Comparison of ENCODE assay signal across 25 mouse cellular contexts in the genomic region with DNA sequence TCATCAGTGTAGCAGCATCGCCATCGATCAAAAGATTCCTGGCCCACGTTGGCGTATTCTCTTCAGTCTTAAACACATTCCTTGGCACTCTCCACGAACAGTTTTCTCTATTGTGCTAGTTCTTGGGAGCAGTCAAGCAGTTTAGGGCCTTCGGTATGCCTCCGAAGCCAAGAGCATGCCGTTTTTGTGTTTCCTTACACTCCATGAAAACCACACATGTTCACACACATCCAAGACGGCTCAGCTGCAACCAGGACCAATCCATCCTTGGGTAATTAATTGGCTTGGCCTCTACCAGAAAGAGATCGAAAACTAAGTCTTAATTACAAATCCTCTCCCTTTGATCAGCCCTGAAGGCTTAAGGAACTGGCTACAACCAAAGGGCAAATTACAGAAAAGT.
DNase-seq lines count a peak whose midpoint lies in the region; ATAC-seq and TF ChIP-seq lines count a peak whose summit lies in the region.
"Had no signal": no experiment of that assay in that cellular context is flagged by ENCODE, and none has a peak within 500 bp of the region (broad histone marks: within the 10 kb centered on the region; RNA-seq: fewer than 3 reads in every experiment).

No protein-coding gene starts in this region.

- H3K36me3 ChIP-seq in forebrain, embryonic 13.5 days (ENCODE audit: poor library complexity, severe bottlenecking) = 0 out of 2 replicates have a peak, but pooled peaks cover 6% of the 10 kb centered on the region
- no peaks in the 10 kb centered on the region for H3K36me3 ChIP-seq in forebrain, embryonic 10.5 days (replicated peaks)
- no peaks in the 10 kb centered on the region for H3K36me3 ChIP-seq in embryonic facial prominence, embryonic 13.5 days
- H3K36me3 ChIP-seq: heart, embryonic 12.5 days; heart, embryonic 15.5 days; hindbrain, embryonic 10.5 days; hindbrain, embryonic 13.5 days; intestine, embryonic 15.5 days had no signal

- TF ChIP-seq CTCF in brain, embryonic 14.5 days (IDR thresholded peaks at IDR 0.05; ENCODE audit: borderline replicate concordance, extremely low read depth, insufficient read depth, insufficient read length) = no peak

- 0 out of 2 replicates have a peak, but pooled peaks have one; percentile 21 for ATAC-seq in forebrain, embryonic 13.5 days
- no peak for ATAC-seq in embryonic facial prominence, embryonic 13.5 days (ENCODE audit: insufficient number of reproducible peaks, insufficient read depth, low FRiP score, low TSS enrichment, low read depth)
- ATAC-seq: activated CD4-positive, CD25-positive, alpha-beta regulatory T cell, adult 4 months; hindbrain, embryonic 16.5 days; intestine, embryonic 15.5 days had no signal

- no peak for DNase-seq in forebrain, embryonic 10.5 days (ENCODE audit: extremely low spot score, low spot score)
- peak; percentile 84 for DNase-seq in brain, embryonic 14.5 days (ENCODE audit: low read depth)
- no peak for DNase-seq in urinary bladder, postnatal 36 days (ENCODE audit: low spot score in 2 of 2)
- no peak for DNase-seq in layer of hippocampus, adult 9-11 months
- DNase-seq: adrenal gland, adult 8-10 months; adrenal gland, postnatal 25 days; cerebellum, adult 9-10 months; cerebellum, postnatal 14 days; gastrocnemius, adult 2 months; gastrocnemius, postnatal 14 days; heart, adult 18-20 months; heart, postnatal 10 days; heart, postnatal 36 days; kidney, adult 11 months; kidney, adult 8-10 months had no signal

- 38% methylated on average over 10 of the region's 10 CpGs for WGBS in forebrain, embryonic 13.5 days
- WGBS in forebrain, embryonic 10.5 days = 72% methylated on average over 10 of the region's 10 CpGs
- 56% methylated on average over 10 of the region's 10 CpGs for WGBS in embryonic facial prominence, embryonic 13.5 days

- no peak for TF ChIP-seq POLR2A in brain, embryonic 14.5 days (IDR thresholded peaks at IDR 0.05; ENCODE audit: borderline replicate concordance, extremely low read depth, insufficient read depth, insufficient read length, poor library complexity, severe bottlenecking)

- peaks cover 10% of the 10 kb centered on the region for H3K4me1 ChIP-seq in forebrain, embryonic 13.5 days
- peaks cover 6% of the 10 kb centered on the region; the same call in 1 of the 2 replicates for H3K4me1 ChIP-seq in forebrain, embryonic 10.5 days
- peaks cover 15% of the 10 kb centered on the region for H3K4me1 ChIP-seq in embryonic facial prominence, embryonic 13.5 days
- H3K4me1 ChIP-seq: heart, embryonic 15.5 days; hindbrain, embryonic 13.5 days; intestine, embryonic 15.5 days had no signal

- peaks cover 4% of the 10 kb centered on the region; the same call in 1 of the 2 replicates for H3K27me3 ChIP-seq in forebrain, embryonic 13.5 days
- H3K27me3 ChIP-seq in forebrain, embryonic 10.5 days (ENCODE audit: poor library complexity, severe bottlenecking) = no peaks in the 10 kb centered on the region
- no peaks in the 10 kb centered on the region for H3K27me3 ChIP-seq in embryonic facial prominence, embryonic 13.5 days
- H3K27me3 ChIP-seq: heart, embryonic 12.5 days; heart, embryonic 15.5 days; hindbrain, embryonic 13.5 days; intestine, embryonic 15.5 days had no signal

- H3K9ac ChIP-seq in forebrain, embryonic 13.5 days = no peak overlapping the region
- H3K9ac ChIP-seq in embryonic facial prominence, embryonic 13.5 days = no peak overlapping the region
- H3K9ac ChIP-seq: heart, embryonic 12.5 days; heart, embryonic 15.5 days; hindbrain, embryonic 13.5 days; intestine, embryonic 15.5 days had no signal

- H3K4me3 ChIP-seq in forebrain, embryonic 13.5 days = no peak overlapping the region
- no peak overlapping the region for H3K4me3 ChIP-seq in forebrain, embryonic 10.5 days
- no peak overlapping the region for H3K4me3 ChIP-seq in embryonic facial prominence, embryonic 13.5 days
- H3K4me3 ChIP-seq: erythroblast, embryonic 14.5 days; gastrocnemius, adult 2 months; heart, embryonic 12.5 days; heart, embryonic 15.5 days; hindbrain, embryonic 10.5 days; hindbrain, embryonic 13.5 days; intestine, embryonic 15.5 days had no signal

- H3K4me2 ChIP-seq in forebrain, embryonic 13.5 days = no peak overlapping the region
- H3K4me2 ChIP-seq in embryonic facial prominence, embryonic 13.5 days = no peak overlapping the region
- H3K4me2 ChIP-seq: heart, embryonic 12.5 days; heart, embryonic 15.5 days; hindbrain, embryonic 13.5 days; intestine, embryonic 15.5 days had no signal

- H3K9me3 ChIP-seq in forebrain, embryonic 13.5 days (replicated peaks) = no peaks in the 10 kb centered on the region
- H3K9me3 ChIP-seq in forebrain, embryonic 10.5 days = no peaks in the 10 kb centered on the region
- H3K9me3 ChIP-seq in embryonic facial prominence, embryonic 13.5 days = no peaks in the 10 kb centered on the region
- H3K9me3 ChIP-seq: heart, embryonic 12.5 days; heart, embryonic 15.5 days; hindbrain, embryonic 10.5 days; hindbrain, embryonic 13.5 days; intestine, embryonic 15.5 days had no signal

- H3K27ac ChIP-seq in forebrain, embryonic 13.5 days = no peak overlapping the region
- no peak overlapping the region for H3K27ac ChIP-seq in forebrain, embryonic 10.5 days
- H3K27ac ChIP-seq in embryonic facial prominence, embryonic 13.5 days = peak overlapping the region; percentile 48; the same call in 1 of the 2 replicates
- H3K27ac ChIP-seq: gastrocnemius, adult 2 months; heart, embryonic 15.5 days; hindbrain, embryonic 10.5 days; hindbrain, embryonic 13.5 days; intestine, embryonic 15.5 days had no signal
